Comparison of ENCODE assay signal across 11 mouse cellular contexts in the genomic region with DNA sequence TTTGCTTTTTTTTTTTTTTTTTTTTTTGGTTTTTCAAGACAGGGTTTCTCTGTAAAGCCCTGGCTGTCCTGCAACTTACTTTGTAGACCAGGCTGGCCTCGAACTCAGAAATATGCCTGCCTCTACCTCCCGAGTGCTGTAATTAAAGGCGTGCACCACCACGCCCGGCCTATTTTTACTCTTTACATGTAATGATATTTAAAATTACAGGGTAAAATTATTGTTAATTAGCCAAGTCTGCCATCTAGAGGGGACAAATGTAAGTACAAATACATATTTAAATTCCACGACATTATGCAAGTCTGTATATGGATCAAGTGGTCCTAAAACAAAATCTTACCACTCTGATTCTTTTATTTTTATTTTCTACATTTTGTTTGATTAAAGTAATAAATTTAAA. TPM values are rescaled to one million over a fixed set of nuclear protein-coding genes. Genes with fewer than 3 reads are reported as not detected.
DNase-seq lines count a peak whose midpoint lies in the region; ATAC-seq and TF ChIP-seq lines count a peak whose summit lies in the region.
"Had no signal": no experiment of that assay in that cellular context is flagged by ENCODE, and none has a peak within 500 bp of the region (broad histone marks: within the 10 kb centered on the region; RNA-seq: fewer than 3 reads in every experiment).

No protein-coding gene starts in this region.

- no peaks in the 10 kb centered on the region for H3K4me1 ChIP-seq in kidney, embryonic 14.5 days (ENCODE audit: control insufficient read depth, insufficient read depth, low read length)
- H3K4me1 ChIP-seq: megakaryocyte, embryonic 14.5 days had no signal

- H3K9me3 ChIP-seq in kidney, embryonic 14.5 days (ENCODE audit: control insufficient read depth, low read length) = no peaks in the 10 kb centered on the region
- H3K9me3 ChIP-seq: megakaryocyte, embryonic 14.5 days had no signal

- peak; percentile 29 for DNase-seq in gastrocnemius, adult 2 months
- DNase-seq in gastrocnemius, postnatal 14 days = no peak
- peak; percentile 10 for DNase-seq in lung, postnatal 10 days
- DNase-seq in lung, postnatal 14 days = no peak
- peak; percentile 13 for DNase-seq in c-Kit-negative CD71-positive TER-119-positive erythroid progenitor cells, embryonic 14.5 days (ENCODE audit: low read depth, low spot score)
- DNase-seq in retina, embryonic 14.5 days (ENCODE audit: low spot score) = peak; percentile 60
- DNase-seq: kidney, adult 11 months had no signal

- H3K27ac ChIP-seq in gastrocnemius, adult 2 months = no peak overlapping the region
- H3K27ac ChIP-seq in kidney, embryonic 14.5 days (ENCODE audit: low read depth, low read length) = no peak overlapping the region

- H3K4me2 ChIP-seq in kidney, embryonic 14.5 days (replicated peaks; ENCODE audit: low read depth, low read length) = no peak overlapping the region

- H3K4me3 ChIP-seq in gastrocnemius, adult 2 months = no peak overlapping the region
- no peak overlapping the region for H3K4me3 ChIP-seq in kidney, embryonic 14.5 days (ENCODE audit: low read length)
- H3K4me3 ChIP-seq: erythroblast, embryonic 14.5 days; megakaryocyte, embryonic 14.5 days had no signal

- no peak for ATAC-seq in kidney, embryonic 14.5 days (ENCODE audit: low FRiP score, low TSS enrichment)
- no peak for ATAC-seq in cerebellum, adult (ENCODE audit: insufficient number of reproducible peaks, low FRiP score, low TSS enrichment)

- intact Hi-C loops in gastrocnemius, adult 2 months (cut with DNase I) = loop anchor here (2.0 to 10.0 kb wide), 3 partner anchors 95 to 719 kb away; a partner anchor contains a TSS
- intact Hi-C loops in gastrocnemius, postnatal 14 days (cut with DNase I; ENCODE audit: low total_unique reads) = loop anchor here (10.0 kb wide), 2 partner anchors 175 to 215 kb away; no protein-coding TSS in a partner anchor

- no peaks in the 10 kb centered on the region for H3K27me3 ChIP-seq in kidney, embryonic 14.5 days (ENCODE audit: control insufficient read depth, insufficient read depth, low read length)
- H3K27me3 ChIP-seq: megakaryocyte, embryonic 14.5 days had no signal

- peak; percentile 68 for TF ChIP-seq CTCF in gastrocnemius, adult 2 months (IDR thresholded peaks at IDR 0.05)

- H3K36me3 ChIP-seq in kidney, embryonic 14.5 days (ENCODE audit: control insufficient read depth, insufficient read depth, low read length) = peaks cover 61% of the 10 kb centered on the region

- no peak overlapping the region for H3K9ac ChIP-seq in kidney, embryonic 14.5 days (ENCODE audit: low read depth, low read length)

- 85% methylated on average over 6 of the region's 6 CpGs for WGBS in kidney, embryonic 14.5 days

RNA-seq across cellular contexts. Expression of a gene that starts 49.9 kb away (rescaled TPM):
- 10 to 100 TPM; 55.3 to 71.6 TPM for total RNA-seq in gastrocnemius, adult 2 months (2021)
- 10 to 100 TPM; 40.8 to 48.6 TPM for total RNA-seq in gastrocnemius, postnatal 14 days (2021)
- polyA plus RNA-seq in kidney, embryonic 14.5 days (2014; fragmentation: Nextera tagmentation; extraction: Ambion mirVana) = 78.2 and 90.8 TPM in 2 replicates

Comparison
In these comparisons a context has a peak if more than half of its experiments do, and no peak if none do; other contexts are left out.
1. DNase-seq: peak in gastrocnemius, adult 2 months (single experiment), lung, postnatal 10 days (single experiment), c-Kit-negative CD71-positive TER-119-positive erythroid progenitor cells, embryonic 14.5 days (single experiment) and retina, embryonic 14.5 days (single experiment); none in gastrocnemius, postnatal 14 days (single experiment) and lung, postnatal 14 days (single experiment).